Mouse (Mus musculus) cerebellum, adult 9-10 months (tissue): Measurements from ENCODE around the gene Nfic.

Experiments used
- DNase-seq: peaks from one replicate; pipeline ENCODE4 v3.0.0; 2022

Nfic gene

DNA sequence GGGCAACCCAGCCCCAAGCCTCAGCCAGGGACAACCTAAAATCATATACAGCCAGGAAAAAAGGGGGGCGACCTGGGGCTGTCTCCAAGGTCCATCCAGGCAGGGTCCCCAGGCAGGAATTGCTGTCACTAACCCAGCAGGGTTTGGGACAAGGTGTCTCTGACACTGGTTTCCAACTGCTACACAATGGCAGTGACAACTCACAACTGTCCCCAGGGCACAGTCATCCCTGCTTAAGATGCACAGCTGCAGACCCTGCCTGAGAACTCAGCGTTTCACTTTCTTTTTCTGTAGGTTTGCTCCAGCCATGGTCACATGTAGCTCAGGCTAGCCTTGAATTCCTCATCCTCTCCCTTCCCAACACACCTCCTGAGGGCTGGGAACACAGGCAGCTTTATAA is 26.3 kb downstream of the Nfic start:
- peak; percentile 68 for DNase-seq

DNA sequence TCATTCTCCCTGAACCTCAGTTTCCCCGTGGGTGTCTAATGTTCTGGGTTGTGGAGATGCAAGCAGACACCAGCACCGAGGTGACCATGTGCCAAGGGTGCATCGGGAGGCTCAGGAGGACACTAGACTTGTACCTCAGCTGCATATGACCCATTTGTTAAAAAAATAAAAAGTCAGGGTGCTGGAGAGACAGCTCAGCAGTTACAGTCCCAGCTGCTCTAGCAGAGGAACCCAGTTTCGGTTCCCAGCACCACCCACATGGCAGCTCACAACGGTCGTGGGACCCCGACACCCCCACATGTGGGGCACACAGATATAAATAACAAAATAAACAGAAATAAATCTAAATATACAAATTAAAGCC is 26.9 kb downstream of the Nfic start:
- DNase-seq = no peak

DNA sequence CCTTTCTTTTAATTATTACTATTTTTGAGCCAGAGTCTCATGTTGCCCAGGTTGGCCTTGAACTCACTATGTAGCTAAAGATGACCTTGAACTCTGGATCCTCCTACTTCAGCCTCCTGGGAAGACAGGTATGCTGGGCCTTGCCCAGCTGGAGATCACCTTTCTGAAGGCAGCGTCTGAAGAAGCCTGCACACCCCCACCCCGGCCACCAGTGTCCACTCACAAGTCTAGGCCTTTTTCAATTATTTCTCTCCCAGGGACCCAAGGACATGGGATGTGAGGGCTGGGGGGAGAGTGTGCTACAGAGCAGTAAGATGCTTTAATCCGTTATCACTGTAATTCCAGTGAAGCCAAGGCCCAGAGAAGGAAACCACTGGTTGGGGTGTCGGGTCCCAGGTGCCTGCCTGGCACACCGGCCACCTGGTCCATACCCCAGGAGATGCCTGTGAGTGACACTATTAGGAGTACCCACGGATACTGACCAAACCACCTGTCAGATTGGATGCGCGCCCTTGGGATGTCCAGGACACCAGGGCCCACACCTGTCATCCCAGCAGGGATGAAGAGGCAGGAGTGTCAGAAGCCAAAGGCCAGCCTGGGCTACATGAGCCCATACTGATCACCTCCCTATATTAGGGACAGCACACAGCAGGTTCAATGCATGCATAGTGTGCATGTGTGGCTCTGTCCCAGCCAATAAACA is 27.5 kb downstream of the Nfic start:
- peak; percentile 84 for DNase-seq

DNA sequence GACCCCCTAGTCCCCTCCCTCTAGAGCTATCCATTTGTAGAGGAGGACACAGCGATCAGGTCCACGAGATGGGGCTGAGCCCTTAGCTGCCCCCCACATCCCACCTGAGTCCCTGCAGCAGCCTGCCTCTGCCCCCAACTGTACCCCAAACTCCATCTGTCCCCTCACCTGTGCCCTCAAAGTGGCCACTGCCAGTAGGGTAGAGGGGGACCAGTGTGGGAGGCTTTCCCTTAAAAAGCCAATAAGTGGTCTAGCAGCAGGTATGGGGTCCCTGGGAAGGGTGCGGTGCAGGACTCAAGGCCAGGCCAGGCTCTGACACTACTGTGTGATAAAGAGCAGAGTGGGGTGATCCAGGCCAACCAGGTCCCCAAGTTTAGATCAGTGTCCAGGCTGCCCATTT is 28.1 kb downstream of the Nfic start:
- peak; percentile 61 for DNase-seq

DNA sequence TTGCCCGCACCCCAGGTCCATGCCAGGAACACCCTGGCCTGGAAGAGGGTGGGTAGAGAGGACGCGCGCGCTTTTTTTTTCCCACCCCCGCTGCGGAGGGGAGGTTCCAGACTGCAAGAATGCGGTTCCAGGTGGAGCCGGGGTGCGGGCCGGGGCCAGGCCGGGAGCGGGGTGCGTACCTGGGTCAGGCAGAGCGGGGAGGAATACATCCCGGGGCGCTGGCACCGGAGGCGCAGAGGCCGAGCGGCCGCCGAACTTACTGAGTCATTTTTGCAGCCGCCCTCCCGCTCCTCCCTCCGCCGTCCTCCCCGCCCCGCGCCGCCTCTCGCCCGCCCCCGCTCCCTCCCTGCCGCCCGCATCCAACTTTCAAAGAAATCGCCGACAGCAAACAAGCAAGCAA is 28.5 kb downstream of the Nfic start:
- peak; percentile 77 for DNase-seq

DNA sequence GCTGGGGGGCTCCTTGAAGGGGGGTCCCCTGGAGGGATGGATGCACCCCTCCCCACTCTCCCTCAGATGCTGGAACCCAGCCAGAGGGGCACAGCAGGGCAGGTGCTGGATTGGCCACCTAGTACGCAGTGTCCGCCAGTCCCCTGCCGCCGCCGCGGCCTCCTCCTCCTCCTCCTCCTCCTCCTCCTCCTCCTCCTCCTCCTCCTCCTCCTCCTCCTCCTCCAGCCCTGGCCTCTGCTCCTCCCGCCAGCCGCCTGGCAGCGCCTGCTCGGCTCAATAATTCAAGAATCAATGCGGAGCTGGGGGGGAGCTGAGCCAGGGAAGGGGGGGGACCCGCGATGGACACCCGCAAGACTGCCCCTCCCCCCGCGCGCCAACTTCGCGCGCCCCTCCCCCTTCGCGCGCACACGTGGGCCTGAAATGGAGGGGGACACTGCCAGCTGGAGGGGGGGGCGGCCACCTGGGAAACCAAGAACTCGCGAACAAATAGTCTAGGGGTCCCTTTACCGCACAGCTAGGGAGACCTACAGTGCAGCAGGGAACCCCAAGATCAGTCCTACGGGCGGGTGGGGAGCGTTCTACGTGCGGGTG is 29.3 kb downstream of the Nfic start:
- peak; percentile 65 for DNase-seq

DNA sequence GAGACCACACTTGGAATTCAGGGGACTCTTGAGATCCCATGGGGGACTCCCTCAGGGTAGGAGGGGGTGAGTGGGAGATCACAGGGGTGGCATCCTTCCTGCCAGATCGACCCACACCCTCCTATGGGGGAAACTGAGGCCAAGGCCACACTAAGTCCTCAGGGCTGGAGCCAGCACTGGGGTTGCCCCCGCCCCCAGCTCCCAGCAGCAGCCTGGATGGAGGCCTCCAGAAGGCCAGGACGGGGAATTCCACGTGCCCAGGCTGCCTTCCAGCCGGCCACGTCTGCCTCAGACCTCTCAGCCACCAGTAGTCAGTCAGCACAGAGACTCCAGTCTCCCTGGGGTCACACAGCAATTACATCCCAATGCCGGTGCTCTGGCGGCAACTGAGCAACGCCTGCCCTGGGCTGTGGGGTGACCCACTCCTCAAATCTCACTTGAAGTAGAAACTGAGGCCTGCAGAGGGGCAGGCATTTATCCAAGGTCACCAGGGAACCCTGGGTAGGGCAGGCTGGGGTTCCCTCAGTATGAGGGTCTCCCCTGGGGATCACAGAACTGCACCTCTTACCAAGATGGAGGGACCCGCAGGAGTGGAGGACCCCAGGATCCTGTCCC is 30.1 kb downstream of the Nfic start:
- DNase-seq = peak; percentile 77

DNA sequence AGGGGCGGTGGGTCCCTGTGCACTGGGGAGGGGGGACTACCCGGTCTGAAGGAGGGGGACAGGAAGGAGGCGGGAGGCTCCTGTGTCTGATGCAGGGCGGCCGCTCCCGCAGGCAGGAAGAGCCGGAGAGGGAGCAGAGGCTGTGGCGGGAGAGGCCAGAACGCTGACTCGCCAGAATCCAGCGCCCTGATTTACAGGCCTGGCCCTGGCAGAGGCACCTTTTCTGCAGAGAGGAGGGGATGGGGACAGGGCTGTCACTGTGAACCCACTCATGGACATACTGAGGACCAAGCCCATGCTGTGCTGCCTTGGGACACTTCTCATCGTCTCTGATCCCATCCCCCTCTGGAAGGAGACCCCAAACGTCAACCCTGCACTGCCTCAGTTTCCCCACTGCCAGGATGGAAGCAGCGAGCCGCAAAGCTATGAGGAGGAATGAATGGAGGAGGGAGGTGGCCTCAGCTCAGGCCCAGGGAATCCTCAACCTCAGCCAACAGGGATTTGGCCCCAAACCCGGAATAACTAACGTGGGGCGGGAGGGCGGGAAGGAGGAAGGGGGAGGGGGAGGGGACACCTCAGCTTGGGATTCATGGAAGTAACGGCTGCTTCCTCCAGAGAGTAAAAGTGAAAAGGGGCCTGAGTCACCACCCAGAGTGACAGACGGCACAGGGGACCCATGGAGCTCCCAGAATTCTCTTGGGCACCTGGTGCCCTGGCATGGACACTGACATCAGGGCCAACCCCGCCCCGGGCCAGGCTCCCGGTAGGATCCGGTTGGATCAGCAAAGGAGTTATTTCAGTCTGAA is 31.0 kb downstream of the Nfic start:
- DNase-seq = peak; percentile 92

DNA sequence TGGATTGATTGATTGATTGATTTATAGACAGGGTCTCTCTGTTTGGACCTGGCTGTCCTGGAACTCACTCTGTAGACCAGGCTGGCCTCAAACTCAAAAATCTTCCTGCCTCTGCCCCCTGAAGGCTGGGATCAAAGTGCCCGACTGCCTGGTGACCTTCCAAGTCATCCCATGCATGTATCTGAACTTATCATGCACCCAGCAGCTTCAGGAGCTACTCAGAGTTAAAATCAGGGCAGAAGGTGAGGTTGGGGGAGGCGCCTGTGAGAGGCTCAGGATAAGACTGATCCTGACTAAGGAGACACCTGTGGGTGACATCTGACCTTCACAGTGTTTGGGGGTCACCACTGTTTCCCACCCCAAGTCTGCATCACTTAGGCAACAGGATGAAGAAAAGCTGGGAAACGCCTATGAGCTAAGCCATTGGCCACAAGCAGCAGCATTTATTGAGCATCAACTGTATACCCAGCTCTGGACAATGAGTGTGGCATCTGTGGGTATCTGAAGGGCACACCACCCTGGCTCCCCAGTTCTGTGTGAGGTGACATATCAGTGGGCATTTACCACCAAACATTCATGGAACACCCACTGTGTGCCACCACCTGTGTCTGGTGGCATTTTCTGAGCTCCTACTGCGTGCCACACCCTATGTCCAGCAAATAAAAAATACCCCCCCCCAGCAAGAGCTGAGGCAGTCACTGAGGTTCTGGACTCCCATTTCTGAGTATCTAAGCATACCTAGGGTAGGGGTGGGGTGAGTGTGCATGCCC is 31.8 kb downstream of the Nfic start:
- peak; percentile 70 for DNase-seq

DNA sequence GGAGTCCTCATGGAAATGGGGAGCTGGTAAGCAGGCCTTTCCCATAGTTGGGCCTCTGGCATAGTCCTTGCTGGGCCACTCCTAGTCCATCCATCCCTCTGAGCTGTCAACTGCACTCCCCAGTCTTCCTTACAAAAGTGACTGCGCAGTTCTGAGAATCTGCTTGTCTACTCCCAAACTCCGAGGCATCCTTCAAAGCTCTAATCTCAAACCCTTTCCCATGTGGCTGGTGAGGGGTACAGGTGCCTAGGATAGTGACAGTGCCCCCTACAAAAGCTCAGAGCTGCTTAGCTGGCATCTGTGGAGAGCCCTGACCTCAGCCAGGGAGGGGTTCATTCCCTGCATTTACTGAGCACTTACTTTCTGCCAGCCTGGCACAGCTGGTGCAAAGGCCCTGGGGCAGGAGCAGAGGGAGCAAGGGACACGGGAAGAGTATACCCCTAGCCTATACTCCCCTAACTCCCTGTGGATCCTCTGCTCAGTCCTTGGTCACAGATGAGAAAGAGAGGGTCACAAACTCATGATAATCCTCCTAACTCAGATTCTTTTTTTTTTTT is 32.7 kb downstream of the Nfic start:
- DNase-seq = peak; percentile 42

DNA sequence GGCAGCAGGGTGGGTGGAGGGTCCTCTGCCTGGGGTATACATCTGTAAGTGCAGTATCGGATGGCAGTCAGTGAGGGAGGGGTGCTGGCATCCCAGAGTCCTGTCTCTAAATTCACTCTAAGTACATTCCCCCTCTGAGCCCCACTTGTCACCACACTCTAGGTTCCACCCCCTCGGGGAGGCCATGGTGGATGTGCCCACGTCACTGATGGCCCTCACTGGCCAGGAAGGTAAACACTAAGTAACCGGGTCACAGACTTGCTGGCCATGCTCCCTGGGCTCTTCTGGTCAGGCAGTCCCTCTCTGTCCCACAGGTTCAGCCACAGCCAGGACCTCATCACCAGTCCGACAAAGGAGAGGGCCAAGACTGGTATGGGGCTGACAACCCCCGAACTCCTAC is 33.2 kb downstream of the Nfic start:
- peak; percentile 63 for DNase-seq

DNA sequence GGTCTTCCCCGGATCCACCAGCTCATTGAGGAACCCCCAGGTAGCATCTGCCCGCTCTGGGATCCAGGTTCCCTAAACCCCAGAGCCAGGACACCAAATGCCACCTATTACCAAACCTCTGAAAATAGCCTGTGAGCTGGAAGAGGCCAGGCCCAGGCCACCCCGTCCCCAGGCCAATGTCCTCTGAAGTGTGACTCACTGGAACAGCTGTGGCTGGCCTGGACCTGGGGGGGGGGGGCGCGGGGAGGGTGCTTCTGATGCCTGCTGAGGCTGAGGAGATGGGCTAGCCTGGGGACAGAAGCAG is 33.7 kb downstream of the Nfic start:
- no peak for DNase-seq

DNA sequence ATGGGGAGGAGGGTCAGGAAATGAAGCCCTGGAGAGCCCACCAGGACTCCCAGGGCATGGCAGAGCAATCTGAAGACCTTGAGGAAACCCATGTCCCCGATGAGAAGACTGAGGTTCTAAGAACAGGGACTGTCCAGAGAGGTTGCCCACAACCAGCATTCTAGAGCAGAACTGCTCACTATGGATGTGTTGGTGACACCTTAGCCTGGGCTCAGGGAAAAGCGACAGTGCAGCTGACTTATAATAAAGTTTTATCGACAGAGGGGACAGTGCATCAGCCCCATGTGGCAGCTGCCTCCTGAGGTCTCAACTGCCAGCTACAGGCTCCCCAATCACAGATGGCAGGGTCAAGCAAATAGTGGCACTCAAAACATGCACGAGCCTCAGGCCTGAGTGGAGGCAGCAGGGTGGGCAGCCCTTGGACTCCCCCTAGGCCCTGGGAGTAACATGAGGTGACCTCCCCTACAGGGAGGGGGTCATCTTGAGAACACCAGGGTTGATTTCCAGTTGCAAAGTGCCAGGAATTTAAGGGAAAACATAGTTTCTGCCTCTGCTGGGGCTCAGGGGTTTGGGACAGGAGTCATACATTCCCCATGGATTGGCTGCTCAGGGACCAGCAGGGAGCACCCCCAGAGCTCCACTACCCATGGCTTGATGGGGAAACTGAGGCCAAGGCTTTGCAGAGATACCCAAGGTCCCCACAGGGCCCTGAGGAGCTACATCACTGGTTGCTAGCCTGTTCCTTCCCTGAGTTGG is 34.2 kb downstream of the Nfic start:
- peak; percentile 45 for DNase-seq

DNA sequence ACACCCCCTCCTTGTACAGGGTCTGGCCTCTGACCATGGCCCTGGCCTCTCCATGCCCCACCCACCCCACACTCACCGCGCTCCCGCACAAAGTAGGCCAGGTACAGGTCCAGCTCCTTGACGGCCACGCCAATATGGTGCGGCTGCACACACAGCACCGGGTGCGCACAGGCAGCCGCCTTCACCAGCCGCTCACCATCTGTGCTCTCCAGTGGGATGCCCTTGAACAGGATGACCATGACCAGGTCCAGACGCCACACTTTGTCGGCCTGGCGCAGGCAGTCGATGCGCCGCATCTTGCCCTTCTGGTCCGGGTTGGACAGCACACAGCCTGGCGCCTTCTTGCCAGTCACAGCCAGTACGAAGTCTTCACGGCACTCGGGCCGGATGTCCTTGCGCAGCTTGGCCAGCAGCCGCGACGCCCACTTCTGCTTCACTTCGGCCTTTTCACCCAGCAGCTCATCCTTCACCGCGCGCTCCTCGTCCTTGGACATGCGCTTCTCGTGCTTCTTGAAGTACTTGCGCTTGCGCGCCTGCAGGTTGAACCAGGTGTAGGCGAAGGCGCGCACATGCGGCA is 35.2 kb downstream of the Nfic start:
- DNase-seq = peak; percentile 75

DNA sequence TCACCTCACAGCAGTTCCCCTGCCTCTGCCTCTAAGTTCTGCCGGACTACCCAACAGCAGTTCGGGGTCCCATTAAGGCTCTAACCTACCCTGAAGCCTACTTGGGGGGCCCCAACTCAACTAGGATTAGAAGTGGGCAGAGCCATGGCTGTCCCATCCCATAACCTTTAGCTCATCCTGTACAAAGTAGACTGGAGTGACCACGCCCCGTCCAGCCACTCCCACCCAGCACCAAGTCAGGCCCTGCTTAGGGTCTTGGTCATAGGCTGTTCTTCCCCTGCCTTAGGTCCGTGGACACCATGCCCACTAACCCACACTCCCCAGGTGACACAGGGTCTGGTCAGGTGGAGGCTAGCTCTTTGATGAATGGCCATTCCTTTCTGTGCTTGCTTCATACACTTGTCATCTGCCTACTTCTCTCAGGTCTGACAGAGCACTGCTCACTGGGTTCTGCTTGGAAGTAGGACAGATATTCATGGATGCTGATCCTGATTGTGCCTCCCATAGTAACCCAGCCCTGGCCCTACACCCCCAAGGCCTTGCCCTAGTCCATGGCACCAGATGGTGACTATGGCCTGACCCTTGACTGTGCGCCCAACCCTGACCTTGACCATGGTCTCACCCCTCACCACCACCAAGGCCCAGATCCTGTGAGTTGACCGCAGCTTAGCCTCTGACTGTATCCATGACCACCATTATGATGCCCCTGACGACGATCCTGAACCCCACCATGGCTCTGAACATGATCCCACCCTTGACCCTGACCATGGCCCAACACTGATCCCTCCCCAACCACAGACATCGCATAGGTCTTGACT is 36.1 kb downstream of the Nfic start:
- peak; percentile 47 for DNase-seq

DNA sequence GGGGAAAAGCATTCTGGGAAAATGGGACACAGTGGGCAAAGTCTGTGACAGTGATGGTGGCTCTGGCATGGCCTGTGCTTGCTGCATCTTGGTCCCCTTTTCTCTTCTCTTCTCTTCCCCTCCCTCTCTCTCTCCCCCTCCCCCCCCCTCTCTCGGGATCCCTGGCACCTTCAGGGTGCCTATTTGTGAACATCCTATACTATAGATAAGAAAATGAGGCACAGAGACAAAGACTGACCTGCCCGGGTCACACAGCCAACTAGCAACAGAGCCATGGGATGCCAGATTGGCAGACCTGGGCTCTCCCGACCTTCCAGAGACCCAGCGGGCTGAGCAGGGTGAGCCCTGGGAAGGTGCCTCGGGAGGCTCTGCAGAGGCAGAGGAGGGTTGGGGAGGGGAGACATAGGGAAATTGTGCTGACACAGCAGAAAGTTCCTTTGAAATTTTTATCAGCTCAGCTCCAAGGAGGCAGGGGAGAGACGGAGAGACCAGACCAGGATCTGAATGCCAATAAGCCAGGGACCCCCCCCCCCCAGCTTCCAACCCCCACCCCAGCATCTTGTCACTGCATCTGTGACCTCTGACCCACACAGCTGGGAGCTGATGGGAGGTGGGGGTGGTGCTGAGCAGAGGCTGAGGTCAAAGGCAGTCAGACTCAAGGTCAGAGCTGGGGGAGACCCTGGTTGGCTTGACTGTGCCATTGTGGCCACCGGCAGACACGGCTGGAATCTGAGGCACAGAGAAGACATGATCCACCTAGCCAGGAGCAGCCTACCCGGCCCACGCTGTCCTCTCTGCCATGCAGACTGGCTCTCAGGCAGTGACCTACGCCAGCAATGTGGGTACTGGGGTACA is 37.0 kb downstream of the Nfic start:
- no peak for DNase-seq

DNA sequence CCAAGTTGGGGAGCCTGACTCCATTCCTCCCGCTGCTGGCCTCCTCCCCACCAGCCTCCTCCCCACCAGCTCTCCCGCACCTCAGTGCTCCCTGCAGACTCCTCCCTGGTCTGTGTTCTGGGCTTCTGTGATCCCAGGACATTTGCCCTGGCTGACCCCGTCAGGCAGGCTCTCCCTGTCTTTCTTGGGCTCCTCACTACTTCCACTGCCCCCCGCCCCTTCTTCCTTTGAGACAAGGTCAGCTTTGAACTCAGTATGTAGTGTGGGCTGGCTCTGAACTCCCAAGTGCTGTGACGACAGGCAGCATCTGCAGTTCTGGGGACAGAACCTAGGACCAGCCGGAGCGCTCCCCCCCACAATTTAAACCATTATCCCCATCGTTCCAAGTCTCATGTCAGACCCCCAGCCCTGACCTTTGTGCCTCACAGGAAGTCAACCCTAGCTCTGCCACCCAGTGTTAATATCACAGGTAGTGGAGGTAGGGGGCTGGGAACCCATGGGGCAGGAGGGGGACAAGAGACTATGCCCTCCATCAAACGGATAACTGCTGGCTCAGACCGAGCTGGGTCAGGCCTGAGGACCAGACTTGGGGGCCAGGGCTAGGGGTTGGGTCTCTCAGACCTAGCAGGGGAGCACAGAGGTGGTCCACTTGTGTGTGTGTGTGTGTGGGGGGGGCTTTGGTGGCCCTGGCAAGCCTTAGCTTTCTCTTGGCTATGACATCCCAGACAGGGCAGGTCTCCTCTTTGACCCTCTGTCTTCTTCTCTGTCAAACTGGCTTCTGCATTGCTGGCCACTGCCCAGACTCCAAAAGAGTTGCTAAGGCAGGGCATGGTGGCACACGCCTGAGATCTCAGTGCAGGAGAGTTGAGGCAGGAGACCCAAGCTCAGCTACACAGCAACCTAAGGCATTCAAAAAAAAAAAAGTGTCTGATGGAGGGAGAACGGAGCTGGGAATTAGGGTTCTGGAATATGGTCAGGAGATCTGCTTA is 37.9 kb downstream of the Nfic start:
- peak; percentile 72 for DNase-seq

DNA sequence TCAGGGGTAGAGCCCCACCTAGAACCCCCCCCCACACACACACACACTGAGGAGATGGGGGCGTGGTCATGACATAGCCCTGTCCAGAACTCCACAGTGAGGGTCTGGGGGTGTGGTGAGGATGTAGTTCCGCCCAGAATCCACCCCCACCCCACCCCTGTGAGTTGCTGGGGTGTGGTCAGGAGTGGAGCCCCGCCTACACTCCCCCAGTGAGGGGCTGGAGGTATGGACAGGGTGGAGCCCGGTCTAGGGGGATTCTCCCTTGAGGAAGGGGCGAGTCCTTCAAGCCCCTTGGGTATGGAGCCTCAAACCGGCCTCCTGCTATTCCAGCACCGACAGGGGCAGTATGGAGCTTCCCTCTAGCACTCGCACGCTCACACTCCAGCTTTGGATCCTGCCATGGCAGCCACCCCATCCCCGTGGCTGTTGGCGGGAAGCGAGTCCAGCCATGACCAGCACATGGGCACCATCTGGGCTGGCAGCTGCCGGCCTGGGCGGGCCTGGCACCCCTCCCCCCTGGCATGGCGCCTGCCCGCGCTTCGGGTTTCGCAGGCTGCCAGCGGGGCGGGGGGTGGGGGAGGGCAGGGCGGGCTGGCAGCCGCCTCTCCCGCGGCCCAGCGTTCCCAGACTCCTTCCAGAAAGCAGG is 38.7 kb downstream of the Nfic start:
- DNase-seq = peak; percentile 97
